Mouse (Mus musculus) layer of hippocampus, adult 18-20 months (tissue): ENCODE data around the gene Phf13. TPM values are rescaled to one million over a fixed set of nuclear protein-coding genes. Genes with fewer than 3 reads are reported as not detected.
A peak's percentile ranks its signal among the peaks of the same experiment; 100 is the strongest.

Experiments used
- DNase-seq, 2 experiments: peaks; one replicate each; pipeline ENCODE4 v3.0.0; 2022; ENCODE audit warnings: low spot score in 2 of 2
- total RNA-seq, 2 experiments: library from RNA; stranded (reverse); gene quantifications; 2 replicates each; pipeline ENCODE4 v1.2.3; 2021

The Phf13 gene
- total RNA-seq, 2 experiments from 2014 or later = 12.6 to 12.8 TPM

DNA sequence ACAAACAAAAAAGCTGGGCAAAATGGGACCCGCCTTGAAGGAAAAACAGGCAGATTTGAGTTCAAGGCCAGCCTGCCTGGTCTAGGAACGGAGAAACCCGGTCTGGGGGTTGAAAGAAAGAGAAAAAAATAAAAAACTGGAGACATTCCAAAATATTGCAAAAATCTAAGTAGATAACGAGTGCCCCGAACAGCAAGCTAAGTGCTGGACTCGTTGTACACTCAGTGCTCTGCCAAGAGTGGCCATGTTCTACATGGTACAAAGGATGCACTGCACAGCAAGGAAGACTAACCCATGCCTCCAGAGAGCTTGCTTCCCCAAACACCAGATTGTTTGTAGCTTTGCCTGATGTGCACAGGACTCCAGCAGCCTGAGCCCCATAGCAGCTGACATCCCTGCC, 3.0 kb downstream of the Phf13 start:
- no peak for DNase-seq

DNA sequence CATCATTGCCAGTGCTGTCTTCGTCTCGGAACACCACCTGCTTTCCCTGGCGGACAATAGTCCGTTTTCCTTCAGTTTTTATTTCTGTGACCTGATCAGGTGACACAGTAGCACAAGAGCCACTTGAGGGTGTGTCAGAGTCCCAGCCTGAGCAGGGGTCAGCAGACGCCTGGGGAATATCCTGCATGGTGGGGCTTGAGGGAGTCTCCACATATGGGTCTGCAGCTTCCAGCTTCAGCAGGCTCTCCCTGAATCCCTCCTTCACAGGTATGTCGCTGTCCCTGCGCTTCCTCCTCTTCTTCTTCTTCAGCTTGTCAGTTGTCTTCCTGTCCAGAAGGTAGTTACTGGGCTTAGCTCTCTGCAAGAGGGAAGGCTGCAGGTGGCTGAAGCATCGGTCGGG, 4.0 kb downstream of the Phf13 start:
- DNase-seq = no peak

DNA sequence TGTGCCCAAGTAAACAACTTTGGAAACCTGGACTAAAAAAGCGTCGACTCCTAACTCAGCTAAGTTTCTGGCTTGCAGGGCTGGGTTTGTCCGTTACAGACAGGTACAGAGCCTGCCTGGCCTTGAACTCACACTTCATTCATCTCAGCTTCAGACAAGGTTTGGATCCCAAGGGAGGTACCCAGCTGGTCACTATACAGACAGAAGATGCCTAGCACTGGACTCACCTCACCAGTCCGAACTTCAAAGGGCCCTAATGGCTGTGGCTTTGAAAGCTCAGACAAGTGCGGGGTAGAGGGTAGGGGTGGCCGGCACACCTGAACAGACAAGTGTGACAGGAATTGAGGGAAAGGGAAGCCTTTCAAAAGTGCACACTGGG, 7.0 kb downstream of the Phf13 start:
- no peak for DNase-seq

DNA sequence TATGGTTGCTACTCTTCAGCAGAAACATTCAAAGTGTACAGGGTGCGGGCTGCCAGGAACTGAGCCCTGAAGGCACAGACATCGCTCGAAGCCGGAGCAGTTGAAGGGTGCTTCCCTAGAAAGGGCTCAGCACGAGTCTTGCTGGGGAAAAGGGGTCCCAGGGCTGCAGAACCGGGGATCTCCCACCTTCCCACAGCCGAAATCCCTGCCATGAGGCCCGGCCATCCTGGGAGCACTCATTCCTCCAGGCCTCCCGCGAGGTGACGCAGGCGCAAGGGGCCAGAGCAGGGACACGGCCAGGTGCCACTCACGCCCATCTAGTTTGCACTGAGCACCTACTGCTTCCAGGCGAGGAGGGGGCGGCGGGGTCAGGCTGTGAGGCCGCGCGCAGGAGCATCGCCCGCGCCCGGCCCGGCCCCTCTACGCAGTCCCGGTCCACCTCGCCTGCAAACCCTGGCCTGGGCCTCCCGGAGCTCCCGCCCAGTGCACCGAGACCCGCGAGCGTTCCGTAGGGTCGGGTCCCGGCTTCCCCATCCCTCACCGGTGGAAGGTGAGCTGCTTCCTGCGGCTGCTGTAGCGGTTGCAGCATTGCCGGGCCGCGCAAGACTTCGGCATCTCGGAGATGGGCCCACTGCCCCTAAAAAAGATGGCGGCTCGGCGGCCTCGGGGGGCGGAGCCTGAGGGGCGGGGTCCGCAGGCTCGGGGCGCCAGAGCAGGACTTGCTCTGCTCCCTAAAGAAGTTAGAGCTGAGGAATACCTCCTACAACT, 7.5 kb downstream of the Phf13 start, which contains the start of gene Thap3:
Gene Thap3 (minus strand): TSS at position 656 of the 768 bp plus-strand sequence.
- DNase-seq = peak; percentile 76 to 83

DNA sequence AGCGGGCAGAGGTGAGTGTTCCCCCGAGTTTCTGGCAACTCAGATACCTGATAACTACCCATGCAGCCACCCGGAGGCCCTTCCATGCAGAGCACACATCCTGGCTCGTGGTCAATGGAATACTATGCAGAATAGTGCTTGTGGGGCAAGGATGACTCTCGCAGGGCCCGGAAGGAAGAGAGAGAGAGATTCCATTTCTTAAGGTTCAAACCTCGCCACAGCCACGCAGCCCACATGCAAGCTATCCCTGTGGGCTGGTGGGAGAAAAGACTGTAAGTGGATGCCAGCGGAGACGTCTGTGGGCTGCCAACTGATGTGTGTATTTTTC, 8.1 kb downstream of the Phf13 start:
- DNase-seq = no peak

DNA sequence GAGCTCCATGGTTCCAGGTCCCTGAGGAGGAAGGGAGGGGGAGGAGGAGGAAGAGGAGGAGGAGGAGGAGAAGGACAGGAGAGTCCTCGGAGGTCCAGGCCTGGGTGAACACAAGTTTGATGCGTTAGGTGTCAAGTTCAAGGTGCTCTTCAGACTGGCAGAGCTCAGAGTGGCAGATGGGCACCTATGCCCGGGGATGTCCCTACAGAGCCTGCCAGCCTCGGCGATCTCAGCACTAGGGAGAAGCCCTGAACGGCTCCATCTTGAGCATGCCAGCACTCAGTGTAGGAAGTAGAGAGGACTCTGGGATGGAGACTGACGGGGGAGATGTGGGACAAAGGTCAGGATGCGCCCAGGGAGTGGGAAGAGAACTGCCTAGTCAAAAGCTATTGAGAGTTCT, 9.4 kb downstream of the Phf13 start:
- no peak for DNase-seq

DNA sequence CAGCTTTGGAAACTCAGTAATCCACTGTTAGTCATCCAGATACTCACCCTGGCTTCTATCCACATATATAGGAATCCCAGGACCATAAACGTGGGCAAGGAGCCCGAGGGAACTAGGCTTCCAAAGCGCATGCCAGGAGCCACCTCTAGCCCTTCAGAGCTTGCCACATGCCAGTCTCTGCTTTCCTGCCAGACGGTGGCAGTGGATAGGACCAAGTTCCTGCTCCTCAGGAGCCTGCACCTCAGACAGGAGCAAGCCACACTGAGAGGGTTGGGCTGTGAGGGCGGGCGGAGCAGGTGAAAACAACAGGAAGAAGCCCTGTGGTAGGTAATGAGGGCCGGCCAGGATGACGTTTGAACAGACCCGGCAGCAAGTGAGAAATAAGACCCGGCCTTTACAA, 10.2 kb downstream of the Phf13 start:
- DNase-seq = no peak

DNA sequence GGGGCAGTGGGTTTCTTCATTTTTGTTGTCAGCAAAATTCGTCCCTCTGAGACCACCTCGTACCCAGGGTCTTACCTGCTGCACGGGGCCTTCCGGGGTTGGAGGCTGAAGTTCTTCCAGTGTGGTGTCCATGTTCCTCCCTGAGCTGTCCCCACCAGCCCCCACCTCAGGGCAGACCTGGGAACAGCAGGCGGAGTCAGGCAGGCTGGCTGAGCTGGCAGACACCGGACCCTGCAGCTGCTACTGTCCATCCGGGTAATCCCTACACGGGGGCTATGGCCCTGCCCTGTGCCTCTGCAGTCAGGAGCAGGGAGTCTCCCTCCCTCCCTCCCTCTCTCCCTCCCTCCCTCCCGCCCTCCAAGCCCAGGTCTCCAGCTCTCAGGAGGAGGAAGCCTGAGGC, 12.5 kb downstream of the Phf13 start:
- no peak for DNase-seq

DNA sequence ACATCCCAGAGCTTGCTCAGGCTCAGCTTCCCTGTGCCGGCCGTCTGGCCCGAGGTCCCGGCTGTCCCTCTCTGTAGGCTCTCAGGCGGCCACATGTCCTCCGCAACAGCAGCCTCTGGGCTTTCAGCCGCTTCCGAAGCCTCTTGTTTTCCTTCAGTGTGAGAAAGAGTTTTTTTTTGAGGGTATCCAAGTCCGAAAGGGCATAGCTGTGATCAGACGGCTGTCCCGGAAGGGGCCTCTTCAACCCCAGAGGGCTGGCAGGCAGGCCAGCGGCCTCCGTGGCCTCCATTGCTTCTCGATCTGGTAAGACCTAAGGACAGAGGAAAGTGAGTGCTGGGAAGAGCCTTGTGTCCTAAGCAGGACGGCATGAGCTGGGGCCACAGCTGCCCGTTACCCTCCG, 13.0 kb downstream of the Phf13 start:
- DNase-seq = no peak

DNA sequence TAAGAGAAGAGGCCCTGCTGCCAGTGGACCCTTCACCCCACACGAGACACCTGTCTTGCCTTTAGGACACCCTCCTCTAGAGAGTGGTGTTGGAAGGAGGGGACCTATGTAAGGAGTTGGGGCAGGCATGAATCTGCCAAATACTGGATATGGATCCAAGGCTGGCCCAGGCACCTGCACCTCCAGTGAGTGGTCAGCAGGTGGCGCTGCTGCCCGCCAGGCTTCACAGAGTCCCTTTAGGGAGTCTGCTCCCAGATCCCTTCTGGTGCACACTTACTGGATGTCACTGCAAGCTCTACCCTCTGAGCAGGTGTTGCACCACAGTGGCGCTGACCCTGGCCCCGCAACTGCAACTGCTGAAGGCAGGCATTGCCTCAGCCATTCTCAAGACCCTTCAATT, 14.7 kb downstream of the Phf13 start:
- DNase-seq = peak; percentile 79 to 91

DNA sequence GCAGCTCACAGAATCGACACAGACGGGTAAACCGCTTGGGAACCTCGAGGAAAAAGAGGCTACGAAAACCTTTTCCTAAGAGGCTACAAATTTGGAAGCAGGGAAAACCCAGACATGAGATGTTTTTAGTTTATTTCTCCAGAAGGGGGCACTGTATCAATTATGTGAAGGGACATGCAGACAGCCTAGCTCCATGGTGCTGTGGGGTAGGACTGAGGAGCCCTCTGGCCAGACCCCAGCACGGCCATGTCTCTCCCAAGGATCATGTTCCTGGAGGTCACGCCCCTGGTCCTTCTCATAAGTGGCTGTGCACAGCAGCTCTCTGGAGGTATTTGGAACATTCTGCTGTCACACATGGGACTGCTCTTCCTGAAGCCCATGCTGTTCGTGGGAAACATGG, 15.4 kb downstream of the Phf13 start:
- no peak for DNase-seq

DNA sequence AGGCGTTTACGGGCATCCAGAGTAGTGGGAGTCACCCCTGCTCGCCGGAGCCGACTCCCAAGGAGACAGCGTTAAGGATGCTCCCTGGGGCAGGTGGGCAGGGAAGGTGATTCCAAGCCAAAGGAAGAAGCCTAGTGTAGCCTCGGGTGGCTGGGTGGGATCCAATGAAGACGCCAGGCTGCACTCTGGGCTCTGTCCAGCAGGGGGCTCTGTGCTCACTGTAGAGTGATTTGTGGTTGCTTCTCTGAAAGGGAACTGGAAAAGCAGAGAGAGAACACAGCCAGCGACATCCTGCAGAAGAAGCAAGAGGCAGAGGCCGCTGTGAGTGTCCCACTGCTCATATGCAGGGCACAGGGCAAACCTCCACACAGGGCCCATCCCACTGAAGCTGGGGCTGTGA, 18.3 kb downstream of the Phf13 start:
- DNase-seq = peak; percentile 82 to 95

DNA sequence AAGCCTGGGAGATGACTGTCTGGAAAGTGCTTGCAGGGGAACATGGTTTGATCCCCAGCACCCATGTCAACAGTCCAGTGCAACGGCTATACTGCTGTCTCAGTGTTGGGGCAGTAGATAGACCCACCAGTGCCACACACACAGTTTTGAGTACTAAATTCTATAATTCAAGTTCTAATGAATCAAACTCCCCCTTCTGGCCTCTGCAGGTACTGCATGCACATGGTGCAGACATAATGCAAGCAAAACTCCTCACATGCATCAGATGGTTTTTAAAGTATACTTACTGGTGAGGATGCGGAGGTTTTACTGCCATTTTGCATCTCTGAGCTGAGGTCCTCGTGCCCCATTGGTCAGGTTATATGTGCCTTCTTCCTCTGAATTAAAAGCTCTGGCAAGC, 20.6 kb downstream of the Phf13 start:
- no peak for DNase-seq

DNA sequence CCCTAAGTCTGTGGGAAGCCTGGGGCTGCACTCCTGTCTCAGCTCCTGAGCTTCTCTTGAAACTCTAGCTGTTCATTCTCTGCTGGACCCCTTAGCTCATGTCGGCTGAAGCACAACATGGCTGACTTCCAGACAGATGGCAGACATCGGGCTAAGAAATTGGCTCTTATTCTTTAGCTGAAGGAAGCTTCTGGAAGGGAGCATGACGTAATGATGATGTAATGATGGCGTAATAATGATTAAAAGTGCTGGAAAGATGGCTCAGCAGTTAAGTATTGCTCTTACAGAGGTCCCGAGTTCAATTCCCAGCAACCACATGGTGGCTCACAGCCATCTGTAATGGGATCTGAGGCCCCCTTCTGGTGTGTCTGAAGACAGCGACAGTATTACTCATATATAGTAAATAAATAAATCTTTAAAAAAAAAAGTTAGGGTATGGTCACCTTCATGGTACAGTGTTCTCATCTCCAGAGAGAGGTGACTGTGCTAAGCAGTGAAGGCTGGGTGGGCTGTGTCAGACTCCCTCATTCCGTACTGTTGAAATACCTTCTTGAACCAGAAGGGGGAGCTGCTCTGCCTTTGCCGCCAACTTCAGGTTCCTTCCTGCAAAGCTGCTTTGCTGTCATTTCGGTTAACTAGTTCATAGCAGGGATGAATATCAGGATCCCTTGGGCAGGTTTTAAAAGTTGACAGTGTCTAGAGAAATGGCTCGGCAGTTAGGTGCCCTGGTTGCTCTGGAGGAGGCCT, 23.7 kb downstream of the Phf13 start:
- no peak for DNase-seq

DNA sequence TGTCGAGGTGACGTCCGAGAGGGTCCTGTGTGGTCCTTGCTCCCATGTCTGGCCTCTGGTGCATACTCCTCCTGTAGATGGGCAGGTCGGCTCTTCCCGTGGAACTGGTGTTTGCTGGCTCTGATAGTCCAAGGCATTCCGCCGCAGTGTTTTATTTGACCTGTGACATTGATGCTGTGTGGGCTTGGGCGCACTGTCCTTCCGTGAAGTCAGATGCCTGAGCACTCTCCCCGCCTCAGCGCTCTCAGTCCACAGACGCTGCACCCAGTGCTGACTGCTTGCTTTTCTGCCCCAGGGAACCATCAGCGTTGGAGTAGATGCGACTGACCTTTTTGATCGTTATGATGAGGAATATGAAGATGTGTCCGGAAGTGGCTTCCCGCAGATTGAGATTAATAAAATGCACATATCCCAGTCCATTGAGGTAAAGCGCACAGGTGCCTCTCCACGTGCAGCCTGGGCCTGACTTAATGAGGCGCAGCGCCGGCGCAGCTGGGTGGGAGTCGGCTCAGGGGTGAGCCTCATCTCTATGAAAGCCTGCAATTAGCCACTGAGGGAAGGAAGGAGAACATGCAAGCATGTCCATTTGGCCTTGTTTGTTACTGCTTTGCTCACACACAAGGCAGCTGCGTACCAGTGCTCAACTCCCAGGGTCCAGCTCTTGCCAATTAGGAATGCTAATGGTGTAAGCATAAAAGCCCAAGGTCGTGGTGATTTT, 27.7 kb downstream of the Phf13 start:
- DNase-seq = no peak

DNA sequence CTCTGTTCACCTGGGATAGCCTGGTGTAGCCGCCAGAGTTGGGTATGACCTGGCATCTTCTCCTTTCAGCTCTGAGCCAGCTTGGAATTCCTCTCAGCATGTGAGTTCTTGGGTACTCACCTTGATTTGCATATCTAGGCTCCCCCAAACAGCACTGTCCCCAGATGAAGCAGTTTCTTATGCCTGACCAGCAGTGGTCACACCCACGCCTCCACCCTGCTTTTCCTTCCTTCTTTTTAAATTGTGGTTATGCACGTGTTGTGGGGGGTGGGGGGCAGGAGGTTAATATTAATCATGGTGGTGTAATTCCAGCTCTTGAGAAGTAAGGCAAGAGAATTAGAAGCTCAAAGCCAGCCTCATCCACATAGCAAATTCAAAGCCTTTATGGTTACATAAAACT, 33.2 kb downstream of the Phf13 start:
- no peak for DNase-seq

DNA sequence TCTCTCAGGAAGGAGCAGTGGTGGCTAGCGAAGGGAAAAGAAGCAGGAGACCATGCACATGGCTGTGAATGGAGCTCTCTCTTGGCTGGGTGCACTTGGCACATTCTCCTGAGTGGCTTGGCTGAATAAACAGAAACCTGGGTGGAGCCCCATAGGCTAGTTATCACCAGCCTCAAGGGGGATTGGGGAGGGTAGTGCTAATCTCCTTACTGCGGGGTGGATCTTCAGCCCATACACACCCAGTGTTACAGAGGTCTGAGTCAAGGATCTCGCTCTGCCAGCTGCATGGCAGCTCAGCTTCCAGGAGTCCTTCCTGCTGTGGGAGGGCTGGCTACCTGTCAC, 35.6 kb downstream of the Phf13 start:
- DNase-seq = no peak

DNA sequence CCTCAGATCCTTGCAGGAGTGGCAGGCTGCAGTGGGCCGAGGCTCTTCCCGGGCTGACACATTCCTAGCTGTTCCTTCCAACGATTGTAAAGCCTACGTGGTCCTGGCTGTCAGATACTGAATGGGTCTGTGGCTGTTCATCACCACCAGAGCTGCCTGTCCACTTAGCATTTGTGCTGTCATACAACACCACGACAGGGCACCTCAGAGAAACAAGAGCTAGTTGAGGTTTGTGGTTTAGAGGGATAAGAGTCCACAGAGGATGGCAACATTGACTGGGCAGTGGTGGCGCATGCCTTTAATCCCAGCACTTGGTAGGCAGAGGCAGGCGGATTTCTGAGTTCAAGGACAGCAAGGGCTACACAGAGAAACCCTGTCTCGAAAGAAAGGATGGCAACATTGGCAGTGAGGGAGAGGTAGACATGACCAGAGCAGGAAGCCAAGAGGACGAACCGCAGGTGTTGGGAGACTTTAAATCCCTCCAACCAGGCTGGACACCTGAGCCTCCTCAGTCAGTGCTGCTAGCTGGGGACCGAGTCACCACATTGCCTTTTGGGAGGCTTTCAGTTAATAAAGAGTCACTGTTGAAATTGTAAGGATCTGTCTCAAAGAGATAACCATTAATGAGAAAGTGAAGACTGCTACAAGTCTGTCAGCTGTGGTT, 36.1 kb downstream of the Phf13 start:
- DNase-seq = no peak

DNA sequence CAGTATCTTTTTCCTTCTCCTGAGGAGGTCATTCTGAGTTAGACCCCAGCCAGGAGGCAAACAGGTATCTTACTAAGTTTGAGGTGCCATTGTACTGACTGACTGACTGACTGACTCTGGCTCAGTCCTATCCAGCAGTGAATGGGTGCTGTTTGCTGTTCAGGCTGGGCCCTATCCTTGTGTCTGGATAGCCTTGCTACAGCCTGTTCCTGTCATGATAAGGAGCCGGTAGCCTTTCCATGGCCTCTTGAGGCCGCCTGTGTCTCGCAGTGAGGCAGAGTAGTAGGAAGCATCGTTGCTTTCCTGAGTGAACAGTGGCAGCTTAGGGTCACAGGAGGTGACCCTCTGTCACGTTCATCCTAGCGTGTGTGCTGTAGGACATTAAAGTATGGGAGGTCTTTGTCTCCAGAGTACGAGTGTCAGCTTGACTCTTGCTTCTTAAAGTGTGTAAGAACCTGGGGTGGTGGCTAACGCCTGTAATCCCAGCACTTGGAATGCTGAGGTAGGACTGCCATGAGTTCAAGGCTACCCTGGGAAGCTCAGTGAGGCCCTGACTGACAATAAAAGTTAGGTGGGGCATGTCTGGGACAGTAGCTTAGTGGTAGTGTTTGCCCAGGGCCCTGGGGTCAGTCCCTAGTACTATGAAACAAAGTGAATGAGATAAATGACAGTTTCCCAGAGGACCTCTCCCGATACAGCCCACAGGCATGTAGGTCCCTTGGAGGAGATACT, 38.3 kb downstream of the Phf13 start:
- DNase-seq = no peak

DNA sequence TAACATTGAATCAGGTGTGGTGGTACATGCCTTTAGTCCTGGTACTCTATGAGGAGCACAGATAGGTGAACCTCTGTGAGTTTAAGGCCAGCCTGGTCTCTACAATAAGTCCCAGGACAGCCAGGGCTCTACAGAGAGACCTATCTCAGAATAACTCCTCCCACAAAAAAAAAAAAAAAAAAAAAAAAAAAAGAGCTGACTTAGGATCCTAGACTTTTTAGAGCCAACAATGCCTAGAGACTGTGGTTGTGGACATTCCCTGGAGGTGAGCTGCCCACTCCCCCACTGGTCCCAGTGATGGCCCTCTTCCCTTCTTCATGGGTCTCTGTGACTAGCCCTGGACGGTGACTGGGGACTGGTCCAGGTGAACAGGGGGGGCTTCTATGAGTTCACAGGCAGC, 40.3 kb downstream of the Phf13 start:
- no peak for DNase-seq

DNA sequence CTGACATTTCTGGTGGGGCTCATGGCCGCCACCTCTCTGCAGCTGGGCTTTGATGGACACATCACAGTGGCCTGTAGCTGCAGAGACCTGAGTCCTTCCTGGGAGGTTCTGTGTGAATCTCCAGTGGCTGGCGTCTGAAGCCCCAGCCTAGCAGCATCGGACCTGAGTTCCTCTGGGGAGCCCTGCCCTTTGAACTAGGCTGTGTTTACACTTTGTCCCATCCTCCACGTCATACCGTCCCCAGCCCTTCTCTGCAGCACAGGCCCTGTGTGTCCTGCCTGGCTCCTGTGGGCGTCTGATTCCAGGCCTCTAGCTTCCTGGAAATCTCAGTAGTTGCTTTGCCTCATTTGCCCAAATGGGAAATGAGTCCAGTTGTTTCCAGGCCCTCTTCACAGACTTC, 42.8 kb downstream of the Phf13 start:
- no peak for DNase-seq
